Mouse (Mus musculus): ENCODE data around the gene Atp6v1g2.

The Atp6v1g2 gene

DNA sequence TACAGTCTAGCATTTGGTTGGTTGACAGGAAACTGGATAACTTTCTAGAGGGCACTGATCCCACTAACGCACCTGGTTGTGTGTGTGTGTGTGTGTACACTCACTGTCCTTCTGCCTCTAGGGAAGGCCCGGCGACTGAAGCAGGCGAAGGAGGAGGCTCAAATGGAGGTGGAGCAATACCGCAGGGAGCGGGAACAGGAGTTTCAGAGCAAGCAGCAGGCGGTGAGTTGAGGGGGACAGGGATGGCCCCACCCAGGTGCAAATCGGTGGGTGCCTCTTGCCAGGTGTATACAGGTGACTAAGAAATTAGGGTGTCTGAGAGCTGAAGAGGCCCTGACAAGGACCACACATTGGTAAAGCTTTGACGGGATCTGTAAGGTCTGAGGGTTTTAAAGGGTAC lies 3.5 kb downstream of the Atp6v1g2 start:
- no peak for DNase-seq (ENCODE audit: low spot score in 2 of 2)

DNA sequence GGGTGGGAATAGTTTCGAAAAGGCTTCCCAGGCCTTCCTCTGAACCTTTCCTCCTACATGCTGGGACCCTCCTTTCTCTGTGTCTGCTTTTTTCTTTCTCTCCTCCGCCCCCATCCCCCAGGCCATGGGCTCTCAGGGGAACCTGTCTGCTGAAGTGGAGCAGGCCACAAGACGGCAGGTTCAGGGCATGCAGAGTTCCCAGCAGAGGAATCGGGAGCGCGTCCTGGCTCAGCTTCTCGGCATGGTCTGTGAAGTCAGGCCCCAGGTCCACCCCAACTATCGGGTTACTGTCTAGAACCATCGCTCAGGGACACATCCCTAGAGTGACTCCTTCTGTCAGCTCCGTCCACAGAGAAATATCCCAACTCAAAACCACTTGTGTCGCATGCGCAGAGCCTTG lies 4.0 kb downstream of the Atp6v1g2 start:
- no peak for DNase-seq (ENCODE audit: low spot score in 2 of 2)

- DNase-seq (ENCODE audit: low spot score in 2 of 2) = no peak
Observed at GRCm38 (mm10) chr17:35239700-35240099, 6.2 kb downstream of the Atp6v1g2 start.

DNA sequence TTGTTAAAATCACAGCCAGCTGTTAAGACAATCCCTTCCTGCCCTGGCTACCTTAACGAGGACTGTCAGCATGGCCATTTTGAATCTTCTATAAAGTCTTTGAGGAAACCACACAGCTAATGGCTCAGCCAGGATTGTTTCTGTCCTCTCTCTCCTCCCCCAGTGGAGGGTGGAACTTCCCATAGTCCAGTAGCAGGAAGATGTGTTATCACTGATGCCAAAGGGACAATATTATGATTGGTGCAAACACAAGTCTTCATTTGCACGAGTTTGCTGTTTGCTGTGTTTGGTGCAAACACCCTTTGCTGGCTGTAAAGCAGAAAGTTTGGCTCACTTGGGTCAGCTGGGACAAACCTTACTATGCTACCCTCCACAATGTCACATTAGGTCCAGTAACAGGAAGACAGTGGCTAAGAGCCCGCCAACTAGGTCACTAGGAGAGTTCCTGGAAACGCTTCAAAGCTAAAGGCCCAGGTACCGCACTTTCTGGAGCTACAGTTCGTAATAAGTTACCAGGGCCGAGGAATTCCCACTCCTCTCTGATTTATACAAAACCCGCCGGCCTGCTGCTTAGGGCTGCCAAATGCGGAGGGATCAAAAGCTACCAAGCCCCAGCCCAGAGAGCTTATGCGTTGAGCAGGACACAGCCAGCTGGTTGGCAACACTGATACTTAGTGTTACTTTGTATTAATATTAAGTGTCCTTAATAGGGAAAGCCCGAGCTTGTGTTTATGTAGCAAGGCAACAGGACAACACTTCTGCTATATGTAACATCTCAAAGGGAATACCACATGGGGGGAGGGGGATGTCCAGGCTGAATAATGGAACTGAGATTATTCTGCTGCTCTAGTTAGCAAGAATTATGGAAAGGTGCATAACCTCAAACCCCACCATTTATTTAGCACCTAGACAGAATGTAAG lies 7.2 kb downstream of the Atp6v1g2 start:
- no peak for DNase-seq (ENCODE audit: low spot score in 2 of 2)

DNA sequence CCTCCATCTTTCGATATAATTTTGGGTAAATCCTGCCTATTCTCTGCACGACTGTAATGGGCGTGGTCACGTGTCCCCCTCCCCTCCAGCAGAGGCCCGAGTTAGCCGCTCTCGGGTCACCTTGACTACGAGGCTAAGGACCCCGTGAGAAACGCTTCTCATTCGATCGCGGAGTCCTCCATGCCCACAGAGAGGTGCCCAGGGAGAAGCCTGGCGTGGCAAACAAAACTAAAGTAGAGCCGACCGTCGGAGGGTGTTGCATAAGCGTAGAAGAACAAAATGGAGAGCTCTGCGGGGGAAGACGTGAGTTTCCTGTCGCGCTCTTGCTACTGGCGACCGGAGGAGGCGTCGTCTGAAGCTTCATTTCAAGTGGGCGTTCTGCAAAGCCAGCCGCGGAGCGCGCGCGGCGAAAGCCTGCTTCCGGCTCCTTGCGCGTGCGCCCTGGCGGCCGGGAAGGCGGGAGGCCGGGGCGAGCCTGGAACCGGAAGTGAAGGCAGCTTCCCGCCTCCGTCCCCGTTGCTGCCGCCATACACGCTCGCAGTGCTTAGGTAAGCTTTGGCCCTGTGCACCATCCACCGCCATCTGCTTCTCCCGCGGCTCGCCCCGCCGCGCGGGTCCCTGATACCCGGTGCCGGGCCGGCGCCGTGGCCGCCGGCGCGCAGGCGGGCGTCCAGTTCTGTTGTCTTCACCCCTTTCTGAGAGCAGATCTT lies 8.0 kb downstream of the Atp6v1g2 start, which contains the start of gene Ddx39b:
TSS of gene Ddx39b (plus strand) at position 442 of the 710 bp plus-strand sequence.
- peak; percentile 95 for DNase-seq (ENCODE audit: low spot score in 2 of 2)

GRCm38 (mm10) chr17:35242015-35242941 lies 8.8 kb downstream of the Atp6v1g2 start:
- peak in 1 of 2 experiments; percentile 63 for DNase-seq (ENCODE audit: low spot score in 2 of 2)

GRCm38 (mm10) chr17:35243086-35243485 lies 9.6 kb downstream of the Atp6v1g2 start:
- DNase-seq (ENCODE audit: low spot score in 2 of 2) = peak in 1 of 2 experiments; percentile 72

DNA sequence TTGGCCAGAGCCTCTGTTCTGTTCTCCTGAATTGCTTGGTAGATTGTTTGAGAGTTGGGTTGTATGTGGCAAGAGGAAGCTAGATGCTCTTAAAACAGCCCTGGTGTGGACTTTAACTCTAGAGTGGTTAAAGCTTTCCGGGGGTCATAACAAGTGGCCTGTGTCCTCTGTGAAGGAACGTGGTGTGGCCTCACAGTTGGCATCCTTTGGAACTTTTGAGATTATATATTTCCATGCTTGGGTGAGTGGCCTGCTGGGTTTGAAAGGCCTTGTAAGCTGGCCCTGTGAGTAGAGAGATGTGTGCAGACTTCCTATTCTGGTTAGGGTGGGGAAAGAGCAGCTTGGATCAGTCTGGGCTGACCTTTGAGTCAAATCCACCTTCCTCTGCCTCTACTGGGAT lies 11.5 kb downstream of the Atp6v1g2 start:
- DNase-seq (ENCODE audit: low spot score in 2 of 2) = no peak

DNA sequence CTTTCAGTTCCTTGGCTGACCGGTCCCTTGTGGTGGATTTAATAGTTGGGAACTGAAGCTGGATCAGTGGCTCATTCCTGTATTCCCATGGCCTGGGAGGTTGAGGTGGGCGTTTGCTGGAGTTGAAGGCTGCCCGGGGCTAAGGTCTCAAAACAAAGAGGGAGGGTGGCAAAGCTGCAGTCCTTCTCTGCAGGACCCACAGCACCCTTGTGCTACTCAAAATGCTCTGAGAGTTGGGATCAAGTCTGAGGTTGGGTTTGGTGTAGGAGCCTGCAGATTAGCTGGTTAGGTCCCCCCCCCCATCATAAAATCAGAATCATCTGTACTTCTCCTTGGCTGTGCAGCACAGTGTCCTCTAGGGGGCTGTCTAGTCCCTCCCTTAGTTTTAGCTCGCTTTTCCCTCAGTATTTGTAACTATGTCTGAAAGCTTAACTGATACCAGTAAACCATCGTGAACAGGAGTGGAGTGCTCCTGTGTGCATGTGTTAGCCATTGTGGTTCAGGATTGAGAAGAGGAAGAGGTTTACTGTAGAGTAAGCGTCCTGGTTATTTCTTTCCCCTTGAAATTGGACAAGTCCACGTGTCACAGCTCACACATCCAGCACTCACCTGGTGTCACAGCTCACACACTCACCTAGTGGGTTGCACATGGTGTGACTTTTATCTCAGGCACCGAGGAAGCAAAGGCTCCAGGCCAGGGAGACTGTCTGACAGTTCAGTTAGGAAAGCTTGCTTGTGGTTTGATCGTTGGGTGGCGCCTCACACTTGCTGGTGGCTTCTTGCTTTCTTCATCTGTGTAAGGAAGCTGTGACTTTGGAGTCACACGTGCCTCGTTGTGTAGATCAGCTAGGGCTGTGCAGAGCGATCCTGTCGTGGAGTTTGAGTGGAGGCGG lies 12.5 kb downstream of the Atp6v1g2 start:
- DNase-seq (ENCODE audit: low spot score in 2 of 2) = no peak

DNA sequence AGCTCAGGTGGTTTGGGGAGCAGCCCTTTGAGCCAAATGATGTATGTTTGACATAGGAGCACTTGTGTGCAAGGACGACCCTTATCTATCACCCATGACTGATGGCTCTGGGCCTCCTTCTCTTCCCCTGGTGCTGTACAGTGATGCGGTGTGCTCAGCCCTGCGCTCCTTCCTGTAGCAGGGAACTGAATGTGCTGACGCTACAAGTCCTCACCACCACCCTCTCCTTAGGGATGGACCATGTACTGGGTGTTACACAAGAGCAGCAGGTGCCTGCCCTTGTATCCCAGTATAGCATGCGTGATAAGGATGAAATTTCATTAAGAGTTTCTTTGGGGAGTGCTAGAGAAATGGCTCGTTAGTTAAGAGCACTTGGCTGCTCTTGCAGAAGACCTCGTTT lies 13.7 kb downstream of the Atp6v1g2 start:
- DNase-seq (ENCODE audit: low spot score in 2 of 2) = no peak

- DNase-seq (ENCODE audit: low spot score in 2 of 2) = no peak
Observed at GRCm38 (mm10) chr17:35248986-35249385, 15.5 kb downstream of the Atp6v1g2 start.

- DNase-seq (ENCODE audit: low spot score in 2 of 2) = no peak
Observed at GRCm38 (mm10) chr17:35249451-35250197, 16.2 kb downstream of the Atp6v1g2 start.

- no peak for DNase-seq (ENCODE audit: low spot score in 2 of 2)
Observed at GRCm38 (mm10) chr17:35250348-35251120, 17.1 kb downstream of the Atp6v1g2 start.

DNA sequence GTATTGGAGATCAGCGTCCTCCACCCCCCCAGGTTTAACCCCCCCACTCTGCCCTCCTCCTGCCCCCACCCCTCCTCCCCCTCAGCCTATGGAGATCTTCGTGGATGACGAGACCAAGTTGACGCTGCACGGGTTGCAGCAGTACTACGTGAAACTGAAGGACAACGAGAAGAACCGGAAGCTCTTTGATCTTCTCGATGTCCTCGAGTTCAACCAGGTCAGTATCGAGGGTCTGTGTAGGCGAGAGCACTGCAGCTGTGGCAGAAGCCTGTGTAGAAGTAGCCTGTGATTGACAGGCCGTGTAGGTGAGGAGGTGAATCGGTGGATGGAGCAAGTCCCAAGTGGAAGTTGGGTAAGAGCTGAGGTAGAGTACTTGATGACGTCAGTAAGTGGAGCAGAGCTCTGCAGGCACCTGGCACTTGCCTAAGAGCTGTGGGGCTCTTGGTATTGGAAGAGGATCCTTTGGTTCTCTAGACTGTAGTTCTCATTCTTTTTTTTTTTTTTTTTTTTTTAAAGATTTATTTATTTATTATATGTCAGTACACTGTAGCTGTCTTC lies 17.8 kb downstream of the Atp6v1g2 start:
- DNase-seq (ENCODE audit: low spot score in 2 of 2) = no peak

DNA sequence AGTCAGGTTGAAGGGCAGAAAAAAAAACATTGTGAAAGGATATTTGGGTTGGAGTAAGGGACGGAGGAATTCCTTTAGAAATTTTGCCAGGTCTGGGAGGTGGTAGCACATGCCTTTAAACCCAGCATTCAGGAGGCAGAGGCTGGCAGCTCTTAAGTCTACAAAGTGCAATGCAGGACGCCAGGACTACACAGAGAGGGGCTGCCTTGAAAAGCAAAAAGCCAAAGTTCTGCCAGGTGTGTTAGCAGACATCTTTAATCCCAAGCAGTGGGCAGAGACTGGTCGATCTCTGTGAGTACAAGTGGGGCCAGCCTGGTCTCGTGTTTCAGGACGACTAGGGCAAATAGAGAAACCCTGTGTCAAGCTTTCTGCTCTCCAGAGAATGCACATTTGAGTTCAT lies 18.5 kb downstream of the Atp6v1g2 start:
- no peak for DNase-seq (ENCODE audit: low spot score in 2 of 2)

GRCm38 (mm10) chr17:35252619-35253292 lies 19.3 kb downstream of the Atp6v1g2 start:
- DNase-seq (ENCODE audit: low spot score in 2 of 2) = no peak

GRCm38 (mm10) chr17:35253293-35254093 lies 20.0 kb downstream of the Atp6v1g2 start:
- no peak for DNase-seq (ENCODE audit: low spot score in 2 of 2)

Data from cerebellum, postnatal 4 days (tissue).